Mouse (Mus musculus) erythroblast, embryonic 14.5 days (primary cell): ENCODE results near the gene Nmur1.

Experiments
- GATA1 ChIP-seq: IDR thresholded peaks from 2 replicates; pipeline ENCODE4 v1.6.1; 2012; ENCODE audit warnings: low read length, inconsistent platforms, mixed read lengths
- TAL1 ChIP-seq: IDR thresholded peaks from 3 replicates; pipeline ENCODE4 v1.6.1; 2012; ENCODE audit warnings: low read length, inconsistent platforms, mixed read lengths

DNA sequence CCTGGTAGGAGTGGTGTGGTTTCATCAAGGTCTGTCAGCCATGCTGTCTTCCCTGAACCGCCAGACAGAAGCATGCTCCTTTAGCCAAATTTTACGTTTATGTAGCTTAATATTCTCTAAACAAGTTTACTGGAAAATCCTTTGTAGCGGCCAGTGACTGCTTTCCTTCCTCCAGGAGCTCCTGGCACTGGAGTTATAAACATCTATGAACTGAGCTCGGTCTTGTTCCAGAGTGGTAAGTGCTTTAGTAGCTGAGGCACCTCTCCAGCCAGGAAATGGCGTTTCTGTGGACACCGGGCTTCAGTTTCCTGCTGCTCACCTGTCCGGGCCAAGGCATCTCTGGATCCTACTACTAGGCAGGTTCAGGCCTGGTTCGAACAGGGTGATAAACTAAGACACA is 28.4 kb downstream of the Nmur1 start:
- TF ChIP-seq GATA1 (no peak), TAL1 (no peak)
